ENCODE assay signal across 7 mouse cellular contexts in genomic region chr2:118486933-118487332, GRCm38 (mm10). TPM values are rescaled to one million over a fixed set of nuclear protein-coding genes. Genes with fewer than 3 reads are reported as not detected.
DNase-seq lines count a peak whose midpoint lies in the region; ATAC-seq and TF ChIP-seq lines count a peak whose summit lies in the region.

No protein-coding gene starts in this region.

- no peak overlapping the region for H3K4me2 ChIP-seq in limb, embryonic 12.5 days
- no peak overlapping the region for H3K4me2 ChIP-seq in midbrain, postnatal 0 days (ENCODE audit: low read depth, low read length, poor library complexity, severe bottlenecking)

- no peaks in the 10 kb centered on the region for H3K27me3 ChIP-seq in limb, embryonic 12.5 days
- H3K27me3 ChIP-seq in midbrain, postnatal 0 days (ENCODE audit: insufficient read depth, low read length): no peaks in the 10 kb centered on the region

- no peak overlapping the region for H3K4me3 ChIP-seq in limb, embryonic 12.5 days (replicated peaks)
- no peak overlapping the region for H3K4me3 ChIP-seq in midbrain, postnatal 0 days (ENCODE audit: low read depth, low read length)

- H3K4me1 ChIP-seq in limb, embryonic 12.5 days (replicated peaks): peaks cover 31% of the 10 kb centered on the region
- no peaks in the 10 kb centered on the region for H3K4me1 ChIP-seq in midbrain, postnatal 0 days (ENCODE audit: insufficient read depth, low read length)

- H3K36me3 ChIP-seq in limb, embryonic 12.5 days: no peaks in the 10 kb centered on the region
- H3K36me3 ChIP-seq in midbrain, postnatal 0 days (ENCODE audit: insufficient read depth, low read length): no peaks in the 10 kb centered on the region

- no peak overlapping the region for H3K9ac ChIP-seq in limb, embryonic 12.5 days (replicated peaks)
- no peak overlapping the region for H3K9ac ChIP-seq in midbrain, postnatal 0 days (replicated peaks; ENCODE audit: low read length, poor library complexity, severe bottlenecking)

- H3K27ac ChIP-seq in limb, embryonic 12.5 days: no peak overlapping the region
- H3K27ac ChIP-seq in midbrain, postnatal 0 days (ENCODE audit: low read depth, low read length): no peak overlapping the region

- H3K9me3 ChIP-seq in limb, embryonic 12.5 days: no peaks in the 10 kb centered on the region; the same call in 1 of the 2 replicates
- no peaks in the 10 kb centered on the region for H3K9me3 ChIP-seq in midbrain, postnatal 0 days (ENCODE audit: low read length)

- 17% methylated on average over 12 of the region's 12 CpGs for WGBS in limb, embryonic 12.5 days
- WGBS in midbrain, postnatal 0 days: 16% methylated on average over 12 of the region's 12 CpGs

- DNase-seq in cerebellum, postnatal 14 days: peak; percentile 86 to 94
- DNase-seq in gastrocnemius, postnatal 25 days: peak; percentile 55
- peak; percentile 89 for DNase-seq in kidney, adult 18-20 months
- peak; percentile 46 for DNase-seq in midbrain, postnatal 0 days (ENCODE audit: low spot score)
- DNase-seq in spleen, postnatal 14 days (ENCODE audit: low spot score in 2 of 2): peak; percentile 63 to 79

- ATAC-seq in activated CD4-positive, CD25-positive, alpha-beta regulatory T cell, adult 4 months: peak; percentile 57
- ATAC-seq in limb, embryonic 12.5 days (ENCODE audit: insufficient number of reproducible peaks, insufficient read depth, low FRiP score, low TSS enrichment, low read depth): 0 out of 2 replicates have a peak, but pooled peaks have one; percentile 8
- no peak for ATAC-seq in midbrain, postnatal 0 days (ENCODE audit: low FRiP score)

- TF ChIP-seq CTCF in midbrain, postnatal 0 days (IDR thresholded peaks at IDR 0.05): peak; percentile 93

RNA-seq across cellular contexts. Expression of gene Srp14, which starts 7.4 kb away (rescaled TPM):
- polyA plus RNA-seq in activated CD4-positive, CD25-positive, alpha-beta regulatory T cell, adult 4 months (2017; shearing (Covaris generic)): 100 to 1,000 TPM; 294 to 327 TPM
- 100 to 1,000 TPM; 129 to 134 TPM for total RNA-seq in gastrocnemius, postnatal 25 days (2021)
- polyA plus RNA-seq in limb, embryonic 12.5 days (2016; fragmentation: Nextera tagmentation; extraction: Ambion mirVana): 223 and 232 TPM in 2 replicates
- 161 and 181 TPM in 2 replicates for total RNA-seq in midbrain, postnatal 0 days (2014; rRNA removed)
- 331 and 352 TPM in 2 replicates for polyA plus RNA-seq in midbrain, postnatal 0 days (2015; fragmentation: Nextera tagmentation; extraction: Ambion mirVana)
